Mouse (Mus musculus): ENCODE data around the gene Tmem94.

Tmem94 gene

GRCm38 (mm10) chr11:115808696-115809310, 43.6 kb downstream of the Tmem94 start:
- no peak for DNase-seq (ENCODE audit: low read depth)

DNA sequence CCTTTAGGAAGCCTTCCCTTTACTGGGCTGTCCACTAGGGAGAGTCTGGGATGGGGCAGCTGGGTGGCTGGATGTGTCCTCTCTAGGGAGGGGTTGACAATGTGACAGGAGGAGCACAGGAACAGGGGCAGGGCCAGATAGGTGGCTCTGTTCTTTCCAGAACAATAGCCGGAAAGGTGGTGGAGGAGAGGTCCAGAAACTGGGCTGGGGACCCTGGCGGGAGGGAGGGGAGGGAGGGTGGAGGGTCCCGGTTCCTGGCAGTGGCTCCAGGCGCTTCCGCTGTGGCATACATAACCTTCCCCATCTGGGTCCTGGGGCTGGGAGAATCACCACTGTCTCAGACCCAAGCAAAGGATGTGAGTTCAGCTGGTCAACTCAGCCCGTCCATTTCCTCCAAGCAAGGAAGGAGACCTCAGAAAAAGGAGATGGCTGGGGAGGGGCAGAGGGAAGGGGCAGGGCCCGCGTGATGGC, 44.1 kb downstream of the Tmem94 start:
- no peak for DNase-seq (ENCODE audit: low read depth)

DNA sequence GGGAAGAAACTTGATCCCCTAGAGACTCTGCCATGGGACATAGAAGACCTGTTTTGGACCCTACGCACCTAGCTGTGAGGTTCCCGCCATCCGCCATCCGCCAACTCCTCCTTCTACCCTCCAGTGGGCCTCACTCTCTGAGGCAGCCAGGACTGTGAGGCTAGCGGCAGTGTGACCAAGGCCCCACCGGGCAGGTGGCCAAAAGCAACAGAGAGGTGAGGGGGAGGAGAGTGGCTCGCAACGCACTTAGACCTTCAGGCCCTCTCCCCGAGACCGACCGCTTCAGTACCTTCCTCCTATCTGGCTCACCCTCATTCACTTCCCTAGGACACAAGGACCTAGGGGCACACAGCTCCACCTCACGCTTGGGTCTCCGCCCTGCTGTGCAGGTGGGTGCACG, 45.1 kb downstream of the Tmem94 start:
- DNase-seq (ENCODE audit: low read depth) = no peak

DNA sequence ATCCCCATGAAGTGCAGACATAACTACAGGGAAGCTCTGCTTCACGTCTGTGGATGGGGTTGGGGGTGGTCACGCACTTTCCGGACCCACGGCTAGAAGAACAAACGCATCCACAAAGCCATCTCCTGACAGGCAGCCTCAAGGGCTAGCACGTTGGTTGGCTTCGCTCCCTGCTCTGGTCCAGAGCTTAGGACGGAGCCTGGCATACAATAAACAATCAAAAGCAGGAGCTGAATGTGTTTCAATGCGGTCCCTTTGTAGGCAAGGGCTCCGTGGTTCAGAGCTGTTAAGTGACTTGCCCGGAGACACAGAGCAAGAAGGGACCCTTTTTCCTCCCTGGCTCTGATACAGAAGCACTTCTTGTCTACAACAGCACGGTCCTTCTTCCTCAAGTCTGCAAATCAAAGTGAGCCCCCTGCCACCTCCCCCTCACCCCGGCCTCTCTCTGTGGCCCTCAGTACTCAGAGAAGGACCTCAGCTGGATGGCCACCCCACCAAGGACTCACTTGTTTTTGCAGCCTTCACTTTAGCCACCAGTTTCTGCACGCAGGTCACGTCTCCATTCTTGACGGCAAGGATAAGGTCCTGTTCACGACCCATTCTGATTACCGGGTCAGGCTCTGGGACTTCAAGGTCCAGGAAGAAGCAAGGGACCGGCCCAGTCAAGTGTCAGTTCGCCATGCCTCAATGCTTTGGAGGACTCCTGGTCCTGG, 46.3 kb downstream of the Tmem94 start:
- DNase-seq (ENCODE audit: low read depth) = no peak

- no peak for DNase-seq (ENCODE audit: low read depth)
These were observed 46.9 kb downstream of the Tmem94 start for GRCm38 (mm10) chr11:115812095-115812494.

- DNase-seq (ENCODE audit: low read depth) = peak; percentile 41
These were observed 47.5 kb downstream of the Tmem94 start for GRCm38 (mm10) chr11:115812533-115813420.

GRCm38 (mm10) chr11:115813507-115814296, 48.5 kb downstream of the Tmem94 start, which contains the start of gene Caskin2:
Gene Caskin2 (minus strand): TSS chr11:115813639.
- peak; percentile 99 for DNase-seq (ENCODE audit: low read depth)

- DNase-seq (ENCODE audit: low read depth) = peak; percentile 88
These were observed 49.6 kb downstream of the Tmem94 start, which contains the start of gene Tsen54 for GRCm38 (mm10) chr11:115814605-115815450. Gene Tsen54 (plus strand): TSS chr11:115814724.

DNA sequence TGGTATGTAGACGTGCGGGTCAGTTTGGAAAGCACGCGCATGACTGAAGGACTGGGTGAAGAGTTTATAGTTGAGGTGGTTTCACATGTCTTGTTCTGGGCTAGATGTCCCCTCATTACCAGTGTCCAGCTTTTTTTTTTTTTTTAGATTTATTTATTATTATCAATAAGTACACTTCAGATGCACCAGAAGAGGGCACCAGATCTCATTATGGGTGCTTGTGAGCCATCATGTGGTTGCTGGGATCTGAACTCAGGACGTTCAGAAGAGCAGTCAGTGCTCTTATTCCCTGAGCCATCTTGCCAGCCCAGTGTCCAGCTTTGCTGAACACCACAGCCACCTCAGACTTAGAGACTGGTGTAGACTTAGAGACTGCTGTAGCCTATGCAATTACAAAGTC, 52.1 kb downstream of the Tmem94 start:
- DNase-seq (ENCODE audit: low read depth) = peak; percentile 59

DNA sequence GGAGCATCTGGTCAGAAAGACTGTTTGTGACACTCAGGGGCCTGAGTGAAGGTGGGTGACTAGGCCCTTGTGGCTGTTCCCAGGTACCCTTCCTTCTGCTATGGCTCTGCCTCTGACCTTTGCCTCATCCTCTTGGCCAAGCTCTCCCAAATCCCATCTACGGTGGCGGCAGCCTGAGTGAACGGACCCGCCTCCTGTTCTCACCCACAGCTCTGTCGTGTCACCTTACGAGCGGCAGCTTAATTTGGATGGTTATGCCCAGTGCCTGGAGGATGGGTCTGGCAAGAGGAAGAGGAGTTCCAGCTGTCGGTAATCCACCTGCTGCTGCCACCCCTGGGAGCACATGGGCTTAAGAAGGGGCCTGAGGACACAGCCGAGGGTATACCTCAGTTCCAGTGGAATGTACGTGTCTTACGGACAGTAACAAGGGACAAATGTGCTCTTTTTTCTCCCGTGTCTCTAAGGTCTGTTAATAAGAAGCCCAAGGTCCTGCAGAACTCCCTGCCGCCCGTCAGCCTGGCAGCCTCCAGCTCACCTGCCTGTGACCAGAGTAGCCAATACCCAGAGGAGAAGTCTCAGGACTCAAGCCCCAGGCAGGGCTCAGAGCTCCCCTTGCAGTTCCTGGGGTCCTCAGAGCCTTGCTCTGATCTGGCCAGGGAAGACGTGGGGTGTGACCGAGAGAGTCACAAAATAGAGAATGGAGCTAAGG, 54.8 kb downstream of the Tmem94 start:
- DNase-seq (ENCODE audit: low read depth) = no peak

- DNase-seq (ENCODE audit: low read depth) = no peak
These were observed 55.8 kb downstream of the Tmem94 start for GRCm38 (mm10) chr11:115821001-115821400.

DNA sequence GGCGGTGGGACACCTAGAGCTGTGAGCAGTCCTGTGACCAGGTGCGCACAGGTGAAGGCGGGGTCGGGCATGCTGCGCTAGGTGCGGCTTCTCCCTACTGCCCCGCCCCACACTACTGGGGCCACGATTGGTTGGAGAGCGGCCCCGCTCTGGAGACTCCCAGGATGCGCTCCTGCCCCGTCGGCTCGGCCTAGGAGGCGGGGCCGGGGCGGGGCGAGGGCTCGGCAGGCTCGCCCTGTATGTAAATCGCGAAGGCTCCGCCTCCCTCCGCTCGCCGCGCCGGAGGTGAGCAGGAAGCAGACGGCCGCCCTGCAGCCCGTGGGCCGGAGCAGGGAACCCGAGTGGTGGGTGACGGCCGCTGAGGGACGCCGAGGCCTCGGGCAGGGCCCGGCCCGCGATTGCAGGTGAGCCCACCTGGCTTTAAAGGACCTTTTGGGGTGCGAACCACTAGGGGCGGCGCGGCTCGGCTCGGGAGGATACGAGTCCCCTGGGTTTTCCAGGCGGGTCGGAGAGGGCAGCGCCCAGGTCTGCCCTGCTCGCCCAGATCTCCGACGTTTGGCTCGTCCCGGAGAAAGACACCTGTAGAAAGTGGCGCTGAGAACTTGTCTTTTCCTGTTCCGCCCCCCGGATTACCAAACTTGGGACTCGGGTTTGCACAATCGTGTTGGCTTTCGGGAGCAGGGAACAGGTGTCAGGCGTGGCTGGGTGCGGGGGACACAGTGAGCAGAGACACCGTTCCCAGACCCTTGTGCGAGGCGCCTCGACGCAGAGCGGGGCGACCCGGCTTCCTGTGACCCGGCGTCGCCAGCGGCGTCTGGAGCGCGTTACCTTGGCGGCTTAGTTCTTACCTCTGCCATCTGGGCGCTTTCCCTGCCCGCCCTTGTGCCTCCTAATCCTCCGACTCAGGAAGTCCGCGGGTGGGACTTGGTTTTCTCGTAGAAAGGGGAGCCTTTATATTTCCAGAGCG, 58.8 kb downstream of the Tmem94 start, which contains the start of gene Llgl2:
Gene Llgl2 (plus strand): TSS at position 276 of the 967 bp plus-strand sequence.
- peak; percentile 92 for DNase-seq (ENCODE audit: low read depth)

GRCm38 (mm10) chr11:115824813-115825212, 59.6 kb downstream of the Tmem94 start:
- no peak for DNase-seq (ENCODE audit: low read depth)

GRCm38 (mm10) chr11:115826487-115826886, 61.3 kb downstream of the Tmem94 start:
- no peak for DNase-seq (ENCODE audit: low read depth)

- DNase-seq (ENCODE audit: low read depth) = no peak
These were observed 62.4 kb downstream of the Tmem94 start for GRCm38 (mm10) chr11:115827624-115828023.

DNA sequence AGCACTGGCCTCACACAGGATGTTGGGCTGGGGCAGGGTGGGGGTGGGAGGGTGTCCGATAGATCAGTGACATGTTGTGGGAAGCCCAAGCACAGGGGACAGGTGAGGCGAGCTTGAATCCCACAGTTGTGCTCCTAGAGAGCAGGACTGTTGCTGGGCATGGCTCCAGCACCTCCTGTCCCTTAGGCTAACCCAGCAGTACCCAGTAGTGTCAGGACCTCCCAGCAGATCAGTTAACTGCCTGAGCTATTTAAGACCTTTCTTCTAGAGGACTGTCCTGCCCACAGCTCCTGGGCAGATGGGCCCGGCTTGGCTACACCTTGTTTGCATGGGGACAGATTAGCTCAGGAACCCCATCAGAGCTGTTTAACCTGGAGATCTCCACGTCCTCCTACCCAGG, 63.8 kb downstream of the Tmem94 start:
- DNase-seq (ENCODE audit: low read depth) = no peak

- DNase-seq (ENCODE audit: low read depth) = no peak
These were observed 65.5 kb downstream of the Tmem94 start for GRCm38 (mm10) chr11:115830550-115831325.

GRCm38 (mm10) chr11:115831518-115831917, 66.3 kb downstream of the Tmem94 start:
- DNase-seq (ENCODE audit: low read depth) = no peak
